Mouse (Mus musculus): ENCODE results near the gene Ackr4. TPM values are rescaled to one million over a fixed set of nuclear protein-coding genes. Genes with fewer than 3 reads are reported as not detected.

The Ackr4 gene
- polyA plus RNA-seq, 1 experiment from 2014 or later = 0.39 TPM

GRCm38 (mm10) chr9:104051028-104051427 is 75.7 kb downstream of the Ackr4 start:
- Histone ChIP-seq H3K9ac (no peak overlapping the region), H3K27ac (ENCODE audit: low read depth) (no peak overlapping the region), H3K27me3 (ENCODE audit: insufficient read depth, low read length) (no peaks in the 10 kb centered on the region), H3K36me3 (ENCODE audit: insufficient read depth) (peaks cover 85% of the 10 kb centered on the region), H3K4me3 (ENCODE audit: low read depth, low read length) (no peak overlapping the region), H3K9me3 (ENCODE audit: low read depth, low read length) (no peaks in the 10 kb centered on the region), H3K4me1 (ENCODE audit: insufficient read depth) (no peaks in the 10 kb centered on the region), H3K4me2 (no peak overlapping the region)
- ATAC-seq (ENCODE audit: insufficient read depth) (no peak), DNase-seq (no peak)
- TF ChIP-seq CTCF (IDR thresholded peaks at IDR 0.05; ENCODE audit: low read depth) = no peak
- 92% methylated on average over 6 of the region's 6 CpGs for WGBS

- Histone ChIP-seq H3K27me3 (ENCODE audit: insufficient read depth, low read length) (no peaks in the 10 kb centered on the region), H3K9me3 (ENCODE audit: low read depth, low read length) (no peaks in the 10 kb centered on the region), H3K4me1 (ENCODE audit: insufficient read depth) (no peaks in the 10 kb centered on the region), H3K4me2 (no peak overlapping the region), H3K9ac (no peak overlapping the region), H3K36me3 (ENCODE audit: insufficient read depth) (peaks cover 41% of the 10 kb centered on the region), H3K4me3 (ENCODE audit: low read depth, low read length) (no peak overlapping the region), H3K27ac (ENCODE audit: low read depth) (no peak overlapping the region)
- DNase-seq (no peak), ATAC-seq (ENCODE audit: insufficient read depth) (no peak)
- WGBS = 78% methylated on average over 4 of the region's 4 CpGs
- no peak for TF ChIP-seq CTCF (IDR thresholded peaks at IDR 0.05; ENCODE audit: low read depth)
Observed at GRCm38 (mm10) chr9:104043676-104044075, 83.1 kb downstream of the Ackr4 start.

- WGBS = 58% methylated on average over 2 of the region's 2 CpGs
- TF ChIP-seq CTCF (IDR thresholded peaks at IDR 0.05; ENCODE audit: low read depth) = no peak
- Histone ChIP-seq H3K27ac (ENCODE audit: low read depth) (no peak within 1 kb of the TSS), H3K4me1 (ENCODE audit: insufficient read depth) (no peaks in the 10 kb centered on the region), H3K4me2 (no peak within 1 kb of the TSS), H3K36me3 (ENCODE audit: insufficient read depth) (peaks cover 34% of the 10 kb centered on the region), H3K9ac (no peak within 1 kb of the TSS), H3K4me3 (ENCODE audit: low read depth, low read length) (no peak within 1 kb of the TSS), H3K9me3 (ENCODE audit: low read depth, low read length) (no peaks in the 10 kb centered on the region), H3K27me3 (ENCODE audit: insufficient read depth, low read length) (no peaks in the 10 kb centered on the region)
- no peak for ATAC-seq (ENCODE audit: insufficient read depth)
- DNase-seq = no peak
Observed at GRCm38 (mm10) chr9:104040362-104040761, 86.4 kb downstream of the Ackr4 start, which contains the start of gene Gm28305. Gene Gm28305 (plus strand): TSS chr9:104040662.

DNA sequence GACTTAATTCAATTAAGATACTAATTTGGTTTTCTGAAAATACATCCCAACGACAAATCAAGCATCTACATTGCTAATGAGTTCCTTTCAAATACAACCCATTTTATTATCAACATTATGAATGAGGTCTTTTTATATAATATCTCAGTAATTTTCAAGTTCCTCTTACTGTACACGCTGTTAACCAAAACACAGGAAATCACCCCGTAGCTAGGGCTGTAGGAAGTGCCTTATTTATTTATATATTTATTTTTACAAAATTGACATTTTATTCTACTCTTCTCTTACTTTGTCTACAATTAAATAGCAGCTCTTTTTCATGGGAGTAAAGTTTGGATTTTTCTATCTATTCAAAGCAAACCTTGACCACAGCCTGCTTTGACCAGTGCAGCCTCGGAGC is 87.0 kb downstream of the Ackr4 start:
- Histone ChIP-seq H3K4me1 (ENCODE audit: insufficient read depth) (no peaks in the 10 kb centered on the region), H3K4me2 (no peak overlapping the region), H3K4me3 (ENCODE audit: low read depth, low read length) (no peak overlapping the region), H3K36me3 (ENCODE audit: insufficient read depth) (peaks cover 30% of the 10 kb centered on the region), H3K9ac (no peak overlapping the region), H3K9me3 (ENCODE audit: low read depth, low read length) (no peaks in the 10 kb centered on the region), H3K27ac (ENCODE audit: low read depth) (no peak overlapping the region), H3K27me3 (ENCODE audit: insufficient read depth, low read length) (no peaks in the 10 kb centered on the region)
- DNase-seq (no peak), ATAC-seq (ENCODE audit: insufficient read depth) (no peak)
- TF ChIP-seq CTCF (IDR thresholded peaks at IDR 0.05; ENCODE audit: low read depth) = no peak
- 67% methylated on average over 4 of the region's 4 CpGs for WGBS

DNA sequence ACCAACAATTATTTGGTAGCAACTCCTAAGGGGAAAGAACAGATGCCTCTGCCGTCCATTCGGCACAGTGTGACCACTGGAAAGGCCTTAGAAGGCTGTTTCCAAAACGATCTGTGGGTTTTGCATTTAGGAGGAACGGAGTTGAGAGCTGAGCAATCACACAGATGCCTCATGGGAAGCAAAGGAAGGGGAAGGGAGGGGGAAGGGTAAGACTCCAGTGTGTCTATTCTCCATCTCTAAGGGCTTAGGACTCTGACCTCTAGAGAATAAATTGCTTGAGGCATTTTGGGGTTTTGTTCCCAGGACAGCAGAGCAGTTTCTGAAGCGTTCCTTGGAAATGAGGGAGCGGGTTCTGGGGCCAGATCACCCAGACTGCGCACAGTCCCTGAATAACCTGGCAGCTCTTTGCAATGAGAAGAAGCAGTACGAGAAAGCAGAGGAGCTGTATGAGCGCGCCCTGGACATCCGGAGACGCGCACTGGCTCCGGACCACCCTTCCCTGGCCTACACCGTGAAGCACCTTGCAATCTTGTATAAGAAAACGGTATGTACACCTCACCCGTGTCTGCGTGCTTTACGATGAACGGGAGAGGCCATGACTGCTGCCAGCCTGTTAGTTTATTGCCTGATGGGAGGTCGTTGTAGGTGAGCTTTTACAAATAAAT is 87.6 kb downstream of the Ackr4 start:
- no peak for DNase-seq
- Histone ChIP-seq H3K9me3 (ENCODE audit: low read depth, low read length) (no peaks in the 10 kb centered on the region), H3K4me1 (ENCODE audit: insufficient read depth) (no peaks in the 10 kb centered on the region), H3K4me3 (ENCODE audit: low read depth, low read length) (no peak overlapping the region), H3K36me3 (ENCODE audit: insufficient read depth) (peaks cover 27% of the 10 kb centered on the region), H3K27me3 (ENCODE audit: insufficient read depth, low read length) (no peaks in the 10 kb centered on the region), H3K27ac (ENCODE audit: low read depth) (no peak overlapping the region), H3K4me2 (no peak overlapping the region), H3K9ac (no peak overlapping the region)
- no peak for TF ChIP-seq CTCF (IDR thresholded peaks at IDR 0.05; ENCODE audit: low read depth)
- ATAC-seq (ENCODE audit: insufficient read depth) = no peak
- WGBS = 91% methylated on average over 21 of the region's 21 CpGs

DNA sequence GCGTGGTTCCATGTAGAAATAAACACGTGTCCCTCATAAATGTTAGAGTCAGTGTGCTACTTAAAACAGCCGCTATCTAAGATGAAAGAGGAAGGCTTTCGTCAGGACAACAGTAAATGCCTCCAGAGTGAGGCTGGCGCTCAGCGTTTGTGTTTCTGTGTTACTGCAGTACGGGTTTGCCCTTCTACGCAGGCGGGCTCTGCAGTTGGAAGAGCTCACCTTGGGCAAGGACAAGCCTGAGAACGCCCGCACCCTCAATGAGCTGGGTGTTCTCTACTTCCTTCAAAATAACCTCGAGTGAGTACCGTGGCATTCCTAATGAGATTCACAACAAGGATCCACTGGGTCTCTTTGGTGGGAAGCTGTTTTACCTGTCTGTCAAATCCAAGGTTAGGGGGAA is 88.5 kb downstream of the Ackr4 start:
- no peak overlapping the region for H3K4me3 ChIP-seq (ENCODE audit: low read depth, low read length)
- no peak overlapping the region for H3K27ac ChIP-seq (ENCODE audit: low read depth)
- H3K9ac ChIP-seq = no peak overlapping the region
- WGBS = 84% methylated on average over 13 of the region's 13 CpGs
- no peaks in the 10 kb centered on the region for H3K9me3 ChIP-seq (ENCODE audit: low read depth, low read length)
- H3K4me1 ChIP-seq (ENCODE audit: insufficient read depth) = no peaks in the 10 kb centered on the region
- no peaks in the 10 kb centered on the region for H3K27me3 ChIP-seq (ENCODE audit: insufficient read depth, low read length)
- ATAC-seq (ENCODE audit: insufficient read depth) (no peak), DNase-seq (no peak)
- peaks cover 29% of the 10 kb centered on the region for H3K36me3 ChIP-seq (ENCODE audit: insufficient read depth)
- no peak overlapping the region for H3K4me2 ChIP-seq
- TF ChIP-seq CTCF (IDR thresholded peaks at IDR 0.05; ENCODE audit: low read depth) = no peak

- peak; percentile 49; the same call in 1 of the 2 replicates for ATAC-seq (ENCODE audit: insufficient read depth)
- peak; percentile 80 for TF ChIP-seq CTCF (IDR thresholded peaks at IDR 0.05; ENCODE audit: low read depth)
- H3K4me2 ChIP-seq = no peak overlapping the region
Observed at GRCm38 (mm10) chr9:104035261-104036015, 91.3 kb downstream of the Ackr4 start.

More at GRCm38 (mm10) chr9:104035261-104036015, 91.3 kb downstream of the Ackr4 start:
- H3K9ac ChIP-seq = no peak overlapping the region
- peak; percentile 83 for DNase-seq
- H3K27ac ChIP-seq (ENCODE audit: low read depth) = no peak overlapping the region
- no peak overlapping the region for H3K4me3 ChIP-seq (ENCODE audit: low read depth, low read length)
- H3K9me3 ChIP-seq (ENCODE audit: low read depth, low read length) = no peaks in the 10 kb centered on the region
- H3K27me3 ChIP-seq (ENCODE audit: insufficient read depth, low read length) = no peaks in the 10 kb centered on the region
- H3K36me3 ChIP-seq (ENCODE audit: insufficient read depth) = peaks cover 40% of the 10 kb centered on the region
- WGBS = 45% methylated on average over 24 of the region's 24 CpGs
- H3K4me1 ChIP-seq (ENCODE audit: insufficient read depth) = no peaks in the 10 kb centered on the region

Data from lung, embryonic 14.5 days (tissue).